Mouse (Mus musculus) kidney, adult 2 months (tissue): Measurements from ENCODE around the gene C1qtnf7. TPM values are rescaled to one million over a fixed set of nuclear protein-coding genes. Genes with fewer than 3 reads are reported as not detected.

ENCODE experiments used
- DNase-seq: peaks from one replicate; pipeline ENCODE4 v3.0.0; 2021
- H3K27ac ChIP-seq: fragments of 200-500 bp; 2 replicates; pipeline ENCODE4 v1.5.1; 2012; ENCODE audit warnings: low read depth, low read length, control low read depth, inconsistent platforms; ENCODE audit not compliant: insufficient read depth
- H3K27me3 ChIP-seq: fragments of 200-500 bp; replicated peaks from 2 replicates; pipeline ENCODE4 v1.6.1; 2012; ENCODE audit warnings: mild to moderate bottlenecking, moderate library complexity, low read length, inconsistent platforms; ENCODE audit not compliant: control insufficient read depth, insufficient read depth
- H3K36me3 ChIP-seq: fragments of 200-500 bp; 2 replicates; pipeline ENCODE4 v1.6.1; 2012; ENCODE audit warnings: mild to moderate bottlenecking, moderate library complexity, low read length, inconsistent platforms; ENCODE audit not compliant: control insufficient read depth, insufficient read depth
- H3K4me1 ChIP-seq: fragments of 200-500 bp; 2 replicates; pipeline ENCODE4 v1.6.1; 2011; ENCODE audit warnings: low read length; ENCODE audit not compliant: control insufficient read depth, insufficient read depth
- H3K4me3 ChIP-seq: fragments of 200-500 bp; 2 replicates; pipeline ENCODE4 v1.5.1; 2011; ENCODE audit warnings: mild to moderate bottlenecking, low read depth, low read length, control low read depth; ENCODE audit not compliant: insufficient read depth
- CTCF ChIP-seq: fragments of 200-500 bp; conservative IDR thresholded peaks from 2 replicates; pipeline ENCODE4 v1.5.1; 2011; ENCODE audit warnings: low read depth, mild to moderate bottlenecking, control low read depth, low read length, moderate library complexity, mixed read lengths; ENCODE audit not compliant: insufficient read depth, insufficient read length
- POLR2A ChIP-seq: fragments of 200-500 bp; IDR thresholded peaks from one replicate; pipeline ENCODE4 v1.6.1; 2011; ENCODE audit warnings: low read depth, low read length, control low read depth
- WGBS: fragments of 180-500 bp; shearing (Covaris S2); methylation state at CpG from one replicate; pipeline ENCODE4 v1.1.7; 2018; 5-methylcytosine and 5-hydroxymethylcytosine counted together
- polyA plus RNA-seq: library from polyadenylated mRNA; depleted of rRNA; stranded (reverse); fragments of >200 nt; gene quantifications from 2 replicates; pipeline ENCODE4 v1.2.3, GENCODE M21; 2012

The C1qtnf7 gene
- polyA plus RNA-seq, 1 experiment, result 4.0 TPM

DNA sequence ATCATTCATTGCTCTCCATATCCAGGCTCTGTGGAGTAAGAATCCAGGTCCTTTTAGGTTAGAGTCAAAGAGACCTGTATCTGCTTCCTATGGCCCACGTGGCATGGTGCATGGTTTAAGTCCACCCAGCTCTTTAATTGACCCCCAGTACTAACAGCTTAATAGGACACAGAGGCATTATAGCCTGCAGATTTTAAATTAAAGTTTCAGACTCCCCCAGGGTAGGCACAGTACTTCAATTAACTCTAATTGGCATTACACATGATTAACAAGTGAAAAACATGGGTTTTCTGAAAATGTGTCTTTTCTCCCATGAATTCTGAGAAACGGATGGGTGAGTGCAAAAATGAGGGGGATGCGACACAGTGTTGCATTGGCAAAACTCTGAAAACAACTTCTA, 92.7 kb downstream of the C1qtnf7 start:
- no peaks in the 10 kb centered on the region for H3K4me1 ChIP-seq
- TF ChIP-seq CTCF (no peak), POLR2A (no peak)
- no peak overlapping the region for H3K27ac ChIP-seq
- WGBS, result 70% methylated on average over 3 of the region's 3 CpGs
- no peaks in the 10 kb centered on the region for H3K27me3 ChIP-seq
- no peak for DNase-seq
- no peaks in the 10 kb centered on the region for H3K36me3 ChIP-seq
- no peak overlapping the region for H3K4me3 ChIP-seq

DNA sequence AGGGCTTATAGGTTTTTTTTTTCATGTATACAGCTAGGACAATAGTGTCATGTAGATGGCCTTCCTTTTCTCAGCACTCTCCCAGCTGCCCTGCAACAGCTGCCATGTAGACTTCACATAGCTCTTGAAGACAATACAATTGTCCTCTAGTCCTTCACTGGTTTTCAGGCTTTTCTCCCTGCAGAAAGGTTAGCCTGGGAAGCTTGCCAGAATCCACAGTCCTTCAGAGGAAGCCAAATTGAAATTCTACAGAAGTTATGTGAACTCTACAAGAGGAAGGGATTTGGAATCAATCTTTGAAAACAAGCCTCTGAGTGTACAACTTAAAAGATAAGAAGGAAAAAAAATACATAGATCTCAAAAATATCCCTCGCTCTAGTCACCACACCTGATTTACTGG, 94.4 kb downstream of the C1qtnf7 start:
- Histone ChIP-seq H3K27ac (no peak overlapping the region), H3K27me3 (no peaks in the 10 kb centered on the region), H3K4me3 (no peak overlapping the region), H3K36me3 (no peaks in the 10 kb centered on the region), H3K4me1 (no peaks in the 10 kb centered on the region)
- TF ChIP-seq CTCF (no peak), POLR2A (no peak)
- peak; percentile 26 for DNase-seq
- 74% methylated on average over 1 of the region's 1 CpGs for WGBS

GRCm38 (mm10) chr5:43621575-43622299, 106.4 kb downstream of the C1qtnf7 start:
- no peak for TF ChIP-seq POLR2A
- TF ChIP-seq CTCF, result no peak
- H3K27ac ChIP-seq, result no peak overlapping the region
- WGBS, result 68% methylated on average over 7 of the region's 7 CpGs

GRCm38 (mm10) chr5:43625407-43625806, 110.1 kb downstream of the C1qtnf7 start:
- DNase-seq, result no peak
- H3K27me3 ChIP-seq, result no peaks in the 10 kb centered on the region
- 52% methylated on average over 4 of the region's 4 CpGs for WGBS
- no peaks in the 10 kb centered on the region for H3K36me3 ChIP-seq
- no peak overlapping the region for H3K27ac ChIP-seq
- TF ChIP-seq CTCF, result no peak
- H3K4me3 ChIP-seq, result no peak overlapping the region
- H3K4me1 ChIP-seq, result no peaks in the 10 kb centered on the region

More at GRCm38 (mm10) chr5:43621575-43622299, 106.4 kb downstream of the C1qtnf7 start:
- no peak overlapping the region for H3K4me3 ChIP-seq
- DNase-seq, result no peak
- no peaks in the 10 kb centered on the region for H3K27me3 ChIP-seq
- H3K36me3 ChIP-seq, result no peaks in the 10 kb centered on the region
- no peaks in the 10 kb centered on the region for H3K4me1 ChIP-seq

DNA sequence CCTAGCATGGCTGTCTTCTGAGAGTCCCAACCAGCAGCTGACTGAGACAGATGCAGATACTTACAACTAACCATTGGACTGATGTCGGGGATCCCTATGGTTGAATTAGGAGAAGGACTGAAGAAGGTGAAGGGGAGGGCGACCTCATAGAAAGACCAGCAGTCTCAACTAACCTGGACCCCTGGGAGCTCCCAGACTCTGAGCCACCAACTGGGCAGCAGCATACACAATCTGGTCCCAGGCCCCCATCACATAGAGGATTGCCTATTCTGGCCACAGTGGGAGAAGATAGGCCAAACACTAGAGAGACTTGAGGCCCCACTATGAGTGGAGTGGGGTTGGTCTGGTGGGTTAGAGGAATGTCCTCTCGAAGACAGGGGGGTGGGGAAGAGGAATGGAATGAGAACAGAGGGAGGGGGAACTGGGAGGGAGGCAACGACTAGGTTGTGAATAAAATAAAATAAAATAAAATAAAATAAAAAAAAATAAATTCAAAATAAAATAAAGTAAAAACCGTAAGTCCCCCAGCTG, 118.8 kb downstream of the C1qtnf7 start:
- whole genome bisulfite sequencing, result 82% methylated on average over 5 of the region's 5 CpGs

DNA sequence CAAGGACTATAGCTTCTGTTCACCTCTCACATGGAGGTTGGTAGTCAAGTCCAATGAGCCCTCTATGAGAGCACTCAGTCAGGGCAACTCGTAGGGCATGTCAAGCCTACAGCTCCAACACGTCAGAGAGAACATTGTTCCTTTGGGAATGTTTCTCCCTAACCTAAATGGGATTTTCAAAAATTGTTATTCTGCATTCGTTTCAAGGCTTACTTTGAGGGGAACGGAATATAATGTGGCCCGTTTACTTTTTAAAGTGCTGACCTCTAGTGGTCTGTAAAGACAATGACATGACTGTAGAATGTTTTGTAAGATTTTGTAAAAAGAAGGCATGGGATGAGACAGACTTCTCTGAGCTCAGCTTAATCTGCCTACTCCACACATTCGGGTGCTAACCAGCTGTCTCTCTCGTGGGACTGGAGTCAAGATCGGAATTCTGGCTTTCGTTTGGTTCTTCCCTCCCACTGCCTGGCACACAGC, 119.3 kb downstream of the C1qtnf7 start:
- Histone ChIP-seq H3K4me3 (no peak overlapping the region), H3K4me1 (no peaks in the 10 kb centered on the region), H3K27ac (no peak overlapping the region), H3K36me3 (no peaks in the 10 kb centered on the region), H3K27me3 (no peaks in the 10 kb centered on the region)
- DNase-seq, result peak; percentile 23
- 21% methylated on average over 9 of the region's 9 CpGs for WGBS
- no peak for TF ChIP-seq POLR2A
- 0 out of 2 replicates have a peak, but pooled peaks have one; percentile 21 for TF ChIP-seq CTCF

More for the DNA sequence above, 118.8 kb downstream of the C1qtnf7 start:
- no peak overlapping the region for H3K4me3 ChIP-seq
- no peaks in the 10 kb centered on the region for H3K4me1 ChIP-seq
- no peak for DNase-seq
- TF ChIP-seq POLR2A, result no peak
- H3K27ac ChIP-seq, result no peak overlapping the region
- no peaks in the 10 kb centered on the region for H3K36me3 ChIP-seq
- no peaks in the 10 kb centered on the region for H3K27me3 ChIP-seq

DNA sequence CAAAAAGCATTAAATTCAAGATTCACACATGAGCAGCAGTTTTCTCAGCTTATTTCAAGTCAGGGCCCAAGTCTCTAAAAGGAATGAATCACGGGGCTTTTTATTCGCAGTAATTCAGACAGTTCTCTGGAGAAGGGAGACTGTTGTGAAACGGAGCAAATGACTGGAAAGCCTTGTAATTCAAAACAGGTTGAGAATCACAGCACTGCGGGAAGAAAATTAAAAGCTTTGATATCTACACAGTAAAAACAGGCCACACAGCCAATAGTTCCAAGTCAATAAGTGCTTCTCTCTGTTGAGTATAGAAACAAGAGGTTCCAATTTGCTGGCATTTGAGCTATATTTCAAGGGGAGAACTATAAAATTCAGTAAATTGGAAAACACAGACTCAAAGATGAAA, 129.7 kb downstream of the C1qtnf7 start:
- no peak overlapping the region for H3K27ac ChIP-seq
- no peak overlapping the region for H3K4me3 ChIP-seq
- no peaks in the 10 kb centered on the region for H3K4me1 ChIP-seq
- H3K36me3 ChIP-seq, result no peaks in the 10 kb centered on the region
- TF ChIP-seq POLR2A (no peak), CTCF (no peak)
- DNase-seq, result no peak
- 45% methylated on average over 4 of the region's 4 CpGs for WGBS
- no peaks in the 10 kb centered on the region for H3K27me3 ChIP-seq
